ENCODE assay signal across 7 mouse cellular contexts in the genomic region with DNA sequence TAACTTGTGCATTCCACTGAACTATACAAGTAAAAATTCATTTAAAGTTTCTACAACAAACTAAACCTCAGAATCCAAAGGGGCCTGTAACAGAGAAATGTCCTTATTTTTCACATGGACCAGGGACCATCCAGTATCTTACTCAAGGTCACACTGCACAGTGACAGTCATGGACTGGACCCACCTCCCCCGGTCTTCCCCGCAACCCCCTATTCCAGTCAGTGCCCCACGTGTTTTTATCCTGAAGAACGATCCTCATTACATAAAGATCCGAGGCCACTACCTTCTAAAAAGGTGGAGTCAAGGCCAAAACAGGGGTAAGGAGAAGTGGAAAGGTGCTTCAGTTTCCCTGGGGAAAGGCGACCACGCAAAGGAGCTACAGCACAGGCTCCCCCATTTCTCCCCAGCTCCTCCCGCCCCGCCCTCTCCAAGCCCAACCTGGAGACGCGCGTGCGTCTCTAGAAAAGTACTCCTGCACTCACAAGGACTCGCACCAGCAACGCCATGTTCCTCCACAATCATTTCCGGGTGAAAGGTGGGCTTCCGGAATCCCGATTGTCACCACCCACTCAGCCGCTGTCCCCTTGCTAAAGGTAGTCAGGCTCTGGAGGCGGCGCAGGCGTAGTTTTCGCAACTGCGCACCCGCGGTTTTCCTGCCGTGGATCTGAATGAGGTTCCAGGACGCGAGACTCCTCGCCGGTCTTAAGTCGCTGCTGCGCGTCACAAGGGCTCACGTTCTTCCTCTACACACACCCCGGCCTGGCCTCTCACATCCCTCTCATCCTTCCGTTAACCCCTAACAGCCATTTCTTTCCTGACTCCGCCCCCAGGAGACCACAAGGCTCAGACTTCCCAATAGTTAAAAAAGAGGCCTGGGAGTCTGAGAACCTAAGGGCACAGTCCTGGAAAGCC. TPM values are rescaled to one million over a fixed set of nuclear protein-coding genes. Genes with fewer than 3 reads are reported as not detected.
DNase-seq lines count a peak whose midpoint lies in the region; ATAC-seq and TF ChIP-seq lines count a peak whose summit lies in the region.

A gene (minus strand): TSS at position 780 of the 912 bp plus-strand sequence.

- WGBS in embryonic facial prominence, embryonic 12.5 days: under 1% methylated on average over 38 of the region's 38 CpGs
- under 1% methylated on average over 38 of the region's 38 CpGs for WGBS in kidney, adult 2 months
- WGBS in limb, embryonic 12.5 days: under 1% methylated on average over 38 of the region's 38 CpGs
- WGBS in midbrain, embryonic 15.5 days: under 1% methylated on average over 38 of the region's 38 CpGs
- WGBS in spleen, adult 2 months: under 1% methylated on average over 38 of the region's 38 CpGs

- TF ChIP-seq POLR2A in kidney, adult 2 months (IDR thresholded peaks at IDR 0.05; ENCODE audit: low read depth, low read length): peak; percentile 80
- peak; percentile 54; the same call in 1 of the 2 replicates for TF ChIP-seq POLR2A in spleen, adult 2 months (IDR thresholded peaks at IDR 0.05; ENCODE audit: low read depth, low read length)

- peak; percentile 88 for DNase-seq in adrenal gland, postnatal 25 days
- DNase-seq in heart, adult 18-20 months: peak; percentile 96
- DNase-seq in kidney, adult 2 months: peak; percentile 98
- peak; percentile 87 to 89 for DNase-seq in spleen, adult 2 months (ENCODE audit: low read depth in 1 of 2, low spot score in 2 of 2)

- H3K4me3 ChIP-seq in embryonic facial prominence, embryonic 12.5 days: peak within 1 kb of the TSS; percentile 73
- H3K4me3 ChIP-seq in kidney, adult 2 months (ENCODE audit: insufficient read depth, low read depth, low read length): peak within 1 kb of the TSS; percentile 89
- H3K4me3 ChIP-seq in limb, embryonic 12.5 days (replicated peaks): peak within 1 kb of the TSS; percentile 62
- peak within 1 kb of the TSS; percentile 69 for H3K4me3 ChIP-seq in midbrain, embryonic 15.5 days
- peak within 1 kb of the TSS; percentile 78 for H3K4me3 ChIP-seq in spleen, adult 2 months (ENCODE audit: extremely low read depth, insufficient read depth, insufficient read length)

- TF ChIP-seq CTCF in kidney, adult 2 months (conservative IDR thresholded peaks at IDR 0.05; ENCODE audit: insufficient read depth, insufficient read length, low read depth, low read length): no peak
- no peak for TF ChIP-seq CTCF in spleen, adult 2 months (IDR thresholded peaks at IDR 0.05; ENCODE audit: extremely low read depth, insufficient read depth, insufficient read length, insufficient replicate concordance)

- peak within 1 kb of the TSS; percentile 69 for H3K4me2 ChIP-seq in embryonic facial prominence, embryonic 12.5 days (replicated peaks)
- H3K4me2 ChIP-seq in limb, embryonic 12.5 days: peak within 1 kb of the TSS; percentile 80
- peak within 1 kb of the TSS; percentile 85 for H3K4me2 ChIP-seq in midbrain, embryonic 15.5 days

- H3K27ac ChIP-seq in embryonic facial prominence, embryonic 12.5 days: peak within 1 kb of the TSS; percentile 90
- peak within 1 kb of the TSS; percentile 89 for H3K27ac ChIP-seq in kidney, adult 2 months (ENCODE audit: insufficient read depth, low read depth, low read length)
- H3K27ac ChIP-seq in limb, embryonic 12.5 days: peak within 1 kb of the TSS; percentile 91
- peak within 1 kb of the TSS; percentile 90 for H3K27ac ChIP-seq in midbrain, embryonic 15.5 days
- H3K27ac ChIP-seq in spleen, adult 2 months (ENCODE audit: insufficient read depth, low read length): peak within 1 kb of the TSS; percentile 68

- H3K9ac ChIP-seq in embryonic facial prominence, embryonic 12.5 days: peak within 1 kb of the TSS; percentile 67
- H3K9ac ChIP-seq in limb, embryonic 12.5 days (replicated peaks): peak within 1 kb of the TSS; percentile 57
- H3K9ac ChIP-seq in midbrain, embryonic 15.5 days: peak within 1 kb of the TSS; percentile 65

- peaks cover 15% of the 10 kb centered on the region for H3K4me1 ChIP-seq in embryonic facial prominence, embryonic 12.5 days
- H3K4me1 ChIP-seq in kidney, adult 2 months (ENCODE audit: control insufficient read depth, insufficient read depth, low read length): peaks cover 10% of the 10 kb centered on the region
- H3K4me1 ChIP-seq in limb, embryonic 12.5 days (replicated peaks): peaks cover 19% of the 10 kb centered on the region
- peaks cover 22% of the 10 kb centered on the region for H3K4me1 ChIP-seq in midbrain, embryonic 15.5 days
- H3K4me1 ChIP-seq in spleen, adult 2 months (ENCODE audit: control insufficient read depth, insufficient read depth, insufficient read length): peaks cover 5% of the 10 kb centered on the region; the same call in 1 of the 2 replicates

- no peaks in the 10 kb centered on the region for H3K27me3 ChIP-seq in embryonic facial prominence, embryonic 12.5 days
- no peaks in the 10 kb centered on the region for H3K27me3 ChIP-seq in kidney, adult 2 months (replicated peaks; ENCODE audit: control insufficient read depth, insufficient read depth, low read length)
- no peaks in the 10 kb centered on the region for H3K27me3 ChIP-seq in limb, embryonic 12.5 days
- H3K27me3 ChIP-seq in midbrain, embryonic 15.5 days (replicated peaks): no peaks in the 10 kb centered on the region
- no peaks in the 10 kb centered on the region for H3K27me3 ChIP-seq in spleen, adult 2 months (ENCODE audit: control insufficient read depth, insufficient read depth, low read length)

- no peaks in the 10 kb centered on the region for H3K9me3 ChIP-seq in embryonic facial prominence, embryonic 12.5 days
- peaks cover 3% of the 10 kb centered on the region; the same call in 1 of the 2 replicates for H3K9me3 ChIP-seq in limb, embryonic 12.5 days
- H3K9me3 ChIP-seq in midbrain, embryonic 15.5 days: no peaks in the 10 kb centered on the region

- no peaks in the 10 kb centered on the region for H3K36me3 ChIP-seq in embryonic facial prominence, embryonic 12.5 days
- no peaks in the 10 kb centered on the region for H3K36me3 ChIP-seq in kidney, adult 2 months (ENCODE audit: control insufficient read depth, insufficient read depth, low read length)
- H3K36me3 ChIP-seq in limb, embryonic 12.5 days: no peaks in the 10 kb centered on the region; the same call in 1 of the 2 replicates
- no peaks in the 10 kb centered on the region for H3K36me3 ChIP-seq in midbrain, embryonic 15.5 days (replicated peaks)
- H3K36me3 ChIP-seq in spleen, adult 2 months (ENCODE audit: control insufficient read depth, insufficient read depth, low read length): no peaks in the 10 kb centered on the region

- ATAC-seq in embryonic facial prominence, embryonic 12.5 days (ENCODE audit: insufficient number of reproducible peaks, insufficient read depth, low FRiP score, low TSS enrichment): peak; percentile 90
- peak; percentile 85 for ATAC-seq in limb, embryonic 12.5 days (ENCODE audit: insufficient number of reproducible peaks, insufficient read depth, low FRiP score, low TSS enrichment, low read depth)
- peak; percentile 97 for ATAC-seq in midbrain, embryonic 15.5 days (replicated peaks)

RNA-seq across cellular contexts. Expression of the gene that starts here (rescaled TPM):
- 74.4 and 114 TPM in 2 replicates for total RNA-seq in adrenal gland, postnatal 25 days (2021)
- 61.3 and 71.5 TPM in 2 replicates for polyA plus RNA-seq in embryonic facial prominence, embryonic 12.5 days (2016; fragmentation: Nextera tagmentation; extraction: Ambion mirVana)
- total RNA-seq in heart, adult 18-20 months (2021): 100 to 1,000 TPM; 279 to 347 TPM
- polyA plus RNA-seq in kidney, adult 2 months (2012; rRNA removed): 64.1 and 74.9 TPM in 2 replicates
- polyA plus RNA-seq in limb, embryonic 12.5 days (2016; fragmentation: Nextera tagmentation; extraction: Ambion mirVana): 64.8 and 66.9 TPM in 2 replicates
- 63.6 and 68.8 TPM in 2 replicates for polyA plus RNA-seq in midbrain, embryonic 15.5 days (2015; fragmentation: Nextera tagmentation; extraction: Ambion mirVana)
- 8.7 and 12.1 TPM in 2 replicates for polyA plus RNA-seq in spleen, adult 2 months (2012; rRNA removed)

Comparison
In these comparisons a context has a peak if more than half of its experiments do, and no peak if none do; other contexts are left out.
1. Peak in every context shown above with its lines: DNase-seq, ATAC-seq, H3K4me3 ChIP-seq and H3K27ac ChIP-seq.